Mouse (Mus musculus): ENCODE results near the gene Gpc5.

DNA sequence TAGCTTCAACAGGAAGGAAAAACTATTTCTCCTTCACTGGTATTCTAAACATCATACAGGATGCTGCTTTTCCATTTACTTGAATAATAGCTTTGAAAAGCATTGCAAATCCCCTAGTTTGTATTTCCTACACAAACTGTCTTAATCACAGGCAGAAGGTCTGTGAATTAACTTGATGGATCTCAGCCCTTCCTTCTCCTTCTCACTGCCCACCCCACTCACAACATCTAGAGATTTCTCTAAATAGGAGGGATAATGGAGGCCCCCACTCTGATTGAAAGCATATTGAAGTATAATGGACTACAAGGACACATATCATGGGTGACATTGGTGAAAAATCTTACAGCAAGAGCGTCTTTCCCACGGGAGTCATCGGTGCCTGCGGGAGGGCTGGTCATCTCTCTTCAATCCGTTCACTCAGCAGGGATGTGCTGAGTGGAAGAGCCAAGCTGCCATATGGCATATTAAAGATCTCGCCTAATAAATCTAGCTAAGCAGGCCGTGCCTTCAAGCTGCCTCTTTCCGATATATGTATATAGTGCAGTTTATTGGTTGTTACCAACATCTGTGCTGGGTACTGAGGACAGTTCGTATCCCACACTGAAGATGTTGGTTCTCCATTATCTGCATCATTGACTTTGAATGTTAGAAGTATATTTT is 1466.3 kb downstream of the Gpc5 start:
- TF ChIP-seq POLR2A (IDR thresholded peaks at IDR 0.05; ENCODE audit: borderline replicate concordance, extremely low read depth, insufficient read depth, insufficient read length, poor library complexity, severe bottlenecking) (no peak), CTCF (IDR thresholded peaks at IDR 0.05; ENCODE audit: borderline replicate concordance, extremely low read depth, insufficient read depth, insufficient read length) (no peak)

Measured in brain, embryonic 14.5 days (tissue).